Mouse (Mus musculus) B cell, adult 67 days (primary cell): Measurements from ENCODE around the gene Wsb1. TPM values are rescaled to one million over a fixed set of nuclear protein-coding genes. Genes with fewer than 3 reads are reported as not detected.

Experiments
- total RNA-seq, 2 experiments: library from RNA; stranded (reverse); gene quantifications; 4 replicates each; pipeline ENCODE4 v1.2.4; 2023

The Wsb1 gene
- total RNA-seq: 100 to 1,000 TPM; 150 to 156 TPM

GRCm38 (mm10) chr11:79254391-79255098 is at the start of gene Wsb1:
TSS of gene Wsb1 (minus strand) at chr11:79254671.

GRCm38 (mm10) chr11:79296856-79297491 is 42.5 kb upstream of the Wsb1 start, which contains the start of gene Gm9964:
TSS of gene Gm9964 (minus strand) at chr11:79296906.

Other genes with a start within 250 kb of the Wsb1 start
- 10 to 100 TPM; 12.9 to 14.7 TPM for gene Ksr1, start 108.3 kb downstream of the Wsb1 start, total RNA-seq
- 1 to 10 TPM; 1.9 to 3.1 TPM for gene Gm9964, start 42.2 kb upstream of the Wsb1 start, total RNA-seq
- 10 to 100 TPM; 31.6 to 35.8 TPM for gene Nf1, start 85.0 kb upstream of the Wsb1 start, total RNA-seq
- gene Omg, start 249.4 kb upstream of the Wsb1 start, total RNA-seq: 1 to 10 TPM in 1 of 2 experiments, under 1 TPM in 1; 0.50 to 1.1 TPM